Mouse (Mus musculus) midbrain, embryonic 10.5 days (tissue): ENCODE results near the gene Igf2bp1. TPM values are rescaled to one million over a fixed set of nuclear protein-coding genes. Genes with fewer than 3 reads are reported as not detected.

ENCODE experiments used
- DNase-seq: peaks from one replicate; pipeline ENCODE4 v3.0.0-alpha.2; 2017; ENCODE audit warnings: low spot score
- H3K27ac ChIP-seq: fragments of 300-500 bp; sonication (generic); replicated peaks from 2 replicates; pipeline ENCODE4 v1.5.1; 2016; ENCODE audit warnings: mild to moderate bottlenecking
- H3K27me3 ChIP-seq: fragments of 300-500 bp; sonication (generic); 2 replicates; pipeline ENCODE4 v1.6.1; 2016; ENCODE audit warnings: low read depth, mild to moderate bottlenecking; ENCODE audit not compliant: poor library complexity, severe bottlenecking
- H3K36me3 ChIP-seq: fragments of 300-500 bp; sonication (generic); 2 replicates; pipeline ENCODE4 v1.6.1; 2016; ENCODE audit warnings: mild to moderate bottlenecking, moderate library complexity
- H3K4me1 ChIP-seq: fragments of 300-500 bp; sonication (generic); 2 replicates; pipeline ENCODE4 v1.6.1; 2016
- H3K4me3 ChIP-seq: fragments of 300-500 bp; sonication (generic); 2 replicates; pipeline ENCODE4 v1.5.1; 2016; ENCODE audit warnings: mild to moderate bottlenecking, moderate library complexity
- H3K9me3 ChIP-seq: fragments of 300-500 bp; sonication (generic); replicated peaks from 2 replicates; pipeline ENCODE4 v1.6.1; 2016; ENCODE audit warnings: mild to moderate bottlenecking
- WGBS: fragments of 180-500 bp; shearing (Covaris S2); methylation state at CpG from one replicate; pipeline ENCODE4 v1.1.7; 2016; 5-methylcytosine and 5-hydroxymethylcytosine counted together
- polyA plus RNA-seq: library from polyadenylated mRNA; unstranded; fragments of >200 nt; fragmentation: Nextera tagmentation; extraction: Ambion mirVana; gene quantifications from 2 replicates; pipeline ENCODE4 v1.2.1, GENCODE M21; 2016

The Igf2bp1 gene
- polyA plus RNA-seq: 176 and 190 TPM in 2 replicates

GRCm38 (mm10) chr11:96005403-96006271 is at the start of gene Igf2bp1:
TSS of gene Igf2bp1 (minus strand) at chr11:96005940.
- Histone ChIP-seq H3K9me3 (no peaks in the 10 kb centered on the region), H3K36me3 (peaks cover 17% of the 10 kb centered on the region), H3K27ac (peak within 1 kb of the TSS; percentile 100), H3K27me3 (no peaks in the 10 kb centered on the region), H3K4me3 (peak within 1 kb of the TSS; percentile 87), H3K4me1 (peaks cover 53% of the 10 kb centered on the region)
- WGBS: under 1% methylated on average over 70 of the region's 74 CpGs
- DNase-seq: peak; percentile 87

GRCm38 (mm10) chr11:96050854-96051253 is 45.1 kb upstream of the Igf2bp1 start:
- no peaks in the 10 kb centered on the region for H3K27me3 ChIP-seq
- no peak overlapping the region for H3K27ac ChIP-seq
- no peaks in the 10 kb centered on the region for H3K4me1 ChIP-seq
- peaks cover 97% of the 10 kb centered on the region for H3K36me3 ChIP-seq
- H3K4me3 ChIP-seq: no peak overlapping the region
- DNase-seq: no peak
- H3K9me3 ChIP-seq: no peaks in the 10 kb centered on the region
- WGBS: 95% methylated on average over 3 of the region's 3 CpGs

DNA sequence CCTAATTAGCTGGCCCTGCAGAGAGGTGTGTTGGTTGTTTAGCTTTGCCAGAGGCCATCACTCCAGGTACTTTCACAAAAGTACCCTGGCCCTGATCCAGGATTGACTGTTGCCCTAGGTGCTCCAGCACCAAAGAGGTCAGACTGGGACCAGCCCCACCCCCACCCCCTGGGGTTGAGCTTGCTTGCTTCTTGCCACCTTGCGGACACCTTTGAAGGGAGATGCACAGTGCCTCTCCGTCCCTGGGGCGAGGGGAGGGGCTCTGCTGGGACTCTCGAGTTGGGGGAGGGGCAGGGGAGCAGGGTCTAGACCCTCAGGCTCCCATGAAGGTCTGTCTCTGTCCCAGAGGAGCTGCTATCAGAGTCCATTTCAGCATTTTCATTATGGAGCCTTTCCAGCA is 44.2 kb upstream of the Igf2bp1 start:
- no peak overlapping the region for H3K4me3 ChIP-seq
- no peaks in the 10 kb centered on the region for H3K27me3 ChIP-seq
- DNase-seq: no peak
- no peaks in the 10 kb centered on the region for H3K4me1 ChIP-seq
- peaks cover 93% of the 10 kb centered on the region for H3K36me3 ChIP-seq
- no peak overlapping the region for H3K27ac ChIP-seq
- 85% methylated on average over 4 of the region's 4 CpGs for WGBS
- no peaks in the 10 kb centered on the region for H3K9me3 ChIP-seq

- no peaks in the 10 kb centered on the region for H3K9me3 ChIP-seq
- H3K27ac ChIP-seq: no peak overlapping the region
- 86% methylated on average over 4 of the region's 4 CpGs for WGBS
- DNase-seq: no peak
- H3K36me3 ChIP-seq: peaks cover 90% of the 10 kb centered on the region
- no peaks in the 10 kb centered on the region for H3K27me3 ChIP-seq
- no peaks in the 10 kb centered on the region for H3K4me1 ChIP-seq
- H3K4me3 ChIP-seq: no peak overlapping the region
These were observed 42.0 kb upstream of the Igf2bp1 start for GRCm38 (mm10) chr11:96047469-96048373.

- DNase-seq: no peak
- H3K9me3 ChIP-seq: no peaks in the 10 kb centered on the region
- 85% methylated on average over 2 of the region's 2 CpGs for WGBS
These were observed 41.1 kb upstream of the Igf2bp1 start for GRCm38 (mm10) chr11:96046793-96047192.

GRCm38 (mm10) chr11:96046028-96046427 is 40.3 kb upstream of the Igf2bp1 start:
- Histone ChIP-seq H3K4me3 (no peak overlapping the region), H3K36me3 (peaks cover 86% of the 10 kb centered on the region), H3K4me1 (no peaks in the 10 kb centered on the region), H3K9me3 (no peaks in the 10 kb centered on the region), H3K27ac (no peak overlapping the region), H3K27me3 (no peaks in the 10 kb centered on the region)
- no peak for DNase-seq
- 91% methylated on average over 8 of the region's 8 CpGs for WGBS

More at GRCm38 (mm10) chr11:96046793-96047192, 41.1 kb upstream of the Igf2bp1 start:
- no peaks in the 10 kb centered on the region for H3K27me3 ChIP-seq
- no peak overlapping the region for H3K27ac ChIP-seq
- H3K4me1 ChIP-seq: no peaks in the 10 kb centered on the region
- H3K4me3 ChIP-seq: no peak overlapping the region
- H3K36me3 ChIP-seq: peaks cover 90% of the 10 kb centered on the region

GRCm38 (mm10) chr11:96044803-96045567 is 39.2 kb upstream of the Igf2bp1 start:
- WGBS: 88% methylated on average over 11 of the region's 11 CpGs
- Histone ChIP-seq H3K9me3 (no peaks in the 10 kb centered on the region), H3K4me1 (no peaks in the 10 kb centered on the region), H3K27ac (no peak overlapping the region), H3K36me3 (peaks cover 84% of the 10 kb centered on the region), H3K27me3 (no peaks in the 10 kb centered on the region), H3K4me3 (no peak overlapping the region)
- no peak for DNase-seq

- Histone ChIP-seq H3K4me3 (no peak overlapping the region), H3K27me3 (no peaks in the 10 kb centered on the region), H3K9me3 (no peaks in the 10 kb centered on the region), H3K4me1 (peaks cover 20% of the 10 kb centered on the region), H3K36me3 (peaks cover 52% of the 10 kb centered on the region), H3K27ac (no peak overlapping the region)
- no peak for DNase-seq
- 92% methylated on average over 1 of the region's 1 CpGs for WGBS
These were observed 32.8 kb upstream of the Igf2bp1 start for GRCm38 (mm10) chr11:96038560-96038959.

DNA sequence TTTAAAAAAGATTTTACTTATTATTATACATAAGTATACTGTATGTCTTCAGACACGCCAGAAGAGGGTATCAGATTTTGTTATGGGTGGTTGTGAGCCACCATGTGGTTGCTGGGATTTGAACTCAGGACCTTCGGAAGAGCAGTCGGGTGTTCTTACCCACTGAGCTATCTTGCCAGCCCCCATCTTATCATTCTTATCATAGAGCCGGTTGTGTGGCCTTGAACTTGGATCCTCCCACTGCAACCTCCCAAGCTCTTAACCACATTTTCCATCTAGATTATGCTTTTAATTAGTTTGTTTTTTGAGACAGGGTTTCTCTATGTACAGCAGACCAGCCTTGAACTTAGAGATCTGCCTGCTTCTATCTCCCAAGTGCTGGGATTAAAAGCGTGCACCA is 31.8 kb upstream of the Igf2bp1 start:
- DNase-seq: no peak
- Histone ChIP-seq H3K36me3 (peaks cover 42% of the 10 kb centered on the region), H3K9me3 (no peaks in the 10 kb centered on the region), H3K27ac (no peak overlapping the region), H3K27me3 (no peaks in the 10 kb centered on the region), H3K4me3 (no peak overlapping the region), H3K4me1 (peaks cover 20% of the 10 kb centered on the region)
- 92% methylated on average over 5 of the region's 5 CpGs for WGBS

- WGBS: 13% methylated on average over 6 of the region's 6 CpGs
These were observed 29.4 kb upstream of the Igf2bp1 start for GRCm38 (mm10) chr11:96035133-96035532.

DNA sequence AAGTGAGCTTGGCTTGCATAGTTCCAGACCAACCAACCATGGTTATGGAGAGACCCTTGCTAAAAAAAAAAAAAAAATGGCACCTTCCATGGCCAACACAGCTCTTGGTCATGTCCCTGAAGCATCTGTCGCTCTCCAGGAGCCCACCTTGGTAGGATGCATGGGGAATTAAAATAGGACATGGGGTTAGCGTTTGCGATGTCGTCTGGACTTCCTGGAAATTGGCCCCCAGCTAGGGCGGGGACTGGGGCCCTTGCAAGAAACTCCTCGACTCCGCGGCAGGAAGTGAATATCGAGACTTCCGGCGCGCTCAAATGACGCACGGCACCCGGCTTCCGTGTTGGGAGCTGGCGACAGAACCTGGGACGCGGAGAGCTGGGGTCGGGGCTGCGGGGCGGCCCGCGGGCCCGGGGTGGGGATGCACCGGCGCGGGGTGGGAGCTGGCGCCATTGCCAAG is 28.9 kb upstream of the Igf2bp1 start, which contains the start of gene Snf8:
TSS of gene Snf8 (plus strand) at position 290 of the 457 bp plus-strand sequence.
- Histone ChIP-seq H3K36me3 (peaks cover 20% of the 10 kb centered on the region), H3K9me3 (no peaks in the 10 kb centered on the region), H3K4me1 (peaks cover 20% of the 10 kb centered on the region), H3K4me3 (peak within 1 kb of the TSS; percentile 84), H3K27ac (peak within 1 kb of the TSS; percentile 85), H3K27me3 (no peaks in the 10 kb centered on the region)
- peak; percentile 96 for DNase-seq
- under 1% methylated on average over 29 of the region's 29 CpGs for WGBS

More at GRCm38 (mm10) chr11:96035133-96035532, 29.4 kb upstream of the Igf2bp1 start:
- no peaks in the 10 kb centered on the region for H3K27me3 ChIP-seq
- H3K4me1 ChIP-seq: peaks cover 20% of the 10 kb centered on the region
- H3K4me3 ChIP-seq: peak overlapping the region; percentile 84
- peak overlapping the region; percentile 85 for H3K27ac ChIP-seq
- no peaks in the 10 kb centered on the region for H3K9me3 ChIP-seq
- H3K36me3 ChIP-seq: peaks cover 23% of the 10 kb centered on the region
- DNase-seq: no peak

GRCm38 (mm10) chr11:96034116-96034515 is 28.4 kb upstream of the Igf2bp1 start:
- H3K27me3 ChIP-seq: no peaks in the 10 kb centered on the region
- 47% methylated on average over 8 of the region's 8 CpGs for WGBS
- peaks cover 20% of the 10 kb centered on the region for H3K4me1 ChIP-seq
- H3K4me3 ChIP-seq: peak overlapping the region; percentile 84
- H3K27ac ChIP-seq: peak overlapping the region; percentile 85
- no peak for DNase-seq
- no peaks in the 10 kb centered on the region for H3K9me3 ChIP-seq
- H3K36me3 ChIP-seq: peaks cover 16% of the 10 kb centered on the region
